ENCODE assay signal across 22 mouse cellular contexts in the genomic region with DNA sequence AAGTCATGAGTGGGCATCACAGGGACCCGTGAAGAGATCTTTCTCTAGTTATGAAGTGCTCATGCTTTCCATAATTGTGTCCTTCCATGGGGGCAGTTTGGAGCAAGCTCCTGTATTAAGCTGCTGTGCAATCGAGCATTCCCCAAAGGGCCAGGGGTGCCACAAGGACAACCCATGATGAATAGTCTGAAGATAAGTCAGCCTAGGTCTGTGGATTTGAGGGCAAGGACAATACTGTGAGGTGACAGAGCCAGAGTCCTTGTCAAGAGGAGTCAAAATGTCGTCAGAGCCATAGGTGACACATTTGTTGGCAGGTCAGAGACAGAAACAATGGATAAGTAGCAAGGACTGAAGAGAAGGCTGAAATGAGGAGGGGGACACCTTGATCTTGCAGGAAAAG.
"Had no signal": no experiment of that assay in that cellular context is flagged by ENCODE, and none has a peak within 500 bp of the region (broad histone marks: within the 10 kb centered on the region; RNA-seq: fewer than 3 reads in every experiment).

No protein-coding gene starts in this region.

- H3K9me3 ChIP-seq: liver, embryonic 15.5 days; lung, embryonic 15.5 days; megakaryocyte, embryonic 14.5 days; midbrain, embryonic 12.5 days; neural tube, embryonic 12.5 days; stomach, embryonic 15.5 days had no signal

- DNase-seq: liver, postnatal 0 days; lung, adult 2 months; lung, postnatal 14 days; lung, postnatal 36 days; midbrain, embryonic 14.5 days; right cerebral cortex, adult 18-20 months; right cerebral cortex, postnatal 25 days; right cerebral cortex, postnatal 4 days; spleen, adult 18-20 months; thymus, adult 2 months; thymus, postnatal 25 days; thymus, postnatal 4 days had no signal

- H3K36me3 ChIP-seq: liver, embryonic 15.5 days; lung, embryonic 15.5 days; midbrain, embryonic 12.5 days; neural tube, embryonic 12.5 days; stomach, embryonic 15.5 days had no signal

- H3K4me2 ChIP-seq: liver, embryonic 15.5 days; lung, embryonic 15.5 days; midbrain, embryonic 12.5 days; neural tube, embryonic 12.5 days; stomach, embryonic 15.5 days had no signal

- H3K27me3 ChIP-seq: liver, embryonic 15.5 days; lung, embryonic 15.5 days; megakaryocyte, embryonic 14.5 days; midbrain, embryonic 12.5 days; neural tube, embryonic 12.5 days; stomach, embryonic 15.5 days had no signal

- H3K27ac ChIP-seq: liver, embryonic 15.5 days; lung, embryonic 15.5 days; macrophage; midbrain, embryonic 12.5 days; neural tube, embryonic 12.5 days; stomach, embryonic 15.5 days; stomach, postnatal 0 days had no signal

- H3K4me1 ChIP-seq: liver, embryonic 15.5 days; lung, embryonic 15.5 days; megakaryocyte, embryonic 14.5 days; neural tube, embryonic 12.5 days; stomach, embryonic 15.5 days had no signal

- ATAC-seq: liver, postnatal 0 days; lung, postnatal 0 days; midbrain, embryonic 16.5 days had no signal

- H3K4me3 ChIP-seq: liver, embryonic 15.5 days; lung, embryonic 15.5 days; megakaryocyte, embryonic 14.5 days; midbrain, embryonic 12.5 days; neural tube, embryonic 12.5 days; stomach, embryonic 15.5 days had no signal

- H3K9ac ChIP-seq: liver, embryonic 15.5 days; liver, postnatal 0 days; lung, embryonic 15.5 days; midbrain, embryonic 12.5 days; neural tube, embryonic 12.5 days; stomach, embryonic 15.5 days had no signal
